Mouse (Mus musculus): ENCODE data around the gene Adipoq.

- TF ChIP-seq CTCF (conservative IDR thresholded peaks at IDR 0.05; ENCODE audit: low read length) (no peak), POU5F1 (IDR thresholded peaks at IDR 0.05; ENCODE audit: borderline replicate concordance, low read length) (no peak)
Observed at GRCm38 (mm10) chr16:23100613-23101012, 45.7 kb upstream of the Adipoq start.
